Mouse (Mus musculus) gastrocnemius, postnatal 25 days (tissue): ENCODE measurements around the gene Gm8271. TPM values are rescaled to one million over a fixed set of nuclear protein-coding genes. Genes with fewer than 3 reads are reported as not detected.
"Not testable (repeated sequence)": the region's sequence is repeated elsewhere in the genome, so short reads cannot be mapped to it uniquely, and the experiment has no call there.

ENCODE experiments used
- DNase-seq: peaks from one replicate; pipeline ENCODE4 v3.0.0; 2022
- long read RNA-seq, 2 experiments: library from polyadenylated mRNA; stranded (forward); transcript quantifications; one replicate each; pipeline ENCODE4 v2.0.0; 2021
- total RNA-seq, 2 experiments: library from RNA; stranded (reverse); gene quantifications; 1 replicate in 1 of 2; 2 replicates in 1 of 2; pipeline ENCODE4 v1.2.3; 2021

Gene Gm8271
- total RNA-seq: not detected
- long read RNA-seq, experiment 1: 0 reads
- long read RNA-seq, experiment 2: 0 reads

- DNase-seq: not testable (repeated sequence)
These were observed at the start of gene Gm8271 for GRCm38 (mm10) chr14:5185493-5185892. Gene Gm8271, plus strand, starts transcription at chr14:5185793.

GRCm38 (mm10) chr14:5164235-5164634 is 21.4 kb upstream of the Gm8271 start, which contains the start of gene Gm3317:
Gene Gm3317, plus strand, starts transcription at chr14:5164535.
- DNase-seq: not testable (repeated sequence)

Other genes starting within 250 kb of the Gm8271 start
- gene Gm8297, start 201.9 kb upstream of the Gm8271 start, total RNA-seq: not detected
- not detected for gene Gm3298, start 169.9 kb upstream of the Gm8271 start, total RNA-seq
- not detected for gene 4930555G01Rik, start 135.2 kb upstream of the Gm8271 start, total RNA-seq
- gene Gm8281, start 114.8 kb upstream of the Gm8271 start, total RNA-seq: under 1 TPM in 1 of 2 experiments, not detected in 1; 0.20 TPM
- not detected for gene Gm8279, start 54.3 kb upstream of the Gm8271 start, total RNA-seq
- not detected for gene Gm3317, start 21.3 kb upstream of the Gm8271 start, total RNA-seq
- gene Gm3526, start 74.8 kb downstream of the Gm8271 start, total RNA-seq: not detected
- not detected for gene Gm3542, start 149.1 kb downstream of the Gm8271 start, total RNA-seq
- gene Gm3500, start 203.3 kb downstream of the Gm8271 start, total RNA-seq: not detected